Mouse (Mus musculus) stomach, postnatal 0 days (tissue): Measurements from ENCODE around the gene Far1. TPM values are rescaled to one million over a fixed set of nuclear protein-coding genes. Genes with fewer than 3 reads are reported as not detected.
A peak's percentile ranks its signal among the peaks of the same experiment; 100 is the strongest.

Source experiments
- ATAC-seq: fragments of 200-750 bp; cut with Nextera tagmentation; 2 replicates; pipeline ENCODE4 v1.8.0; 2017; ENCODE audit not compliant: low FRiP score, low TSS enrichment
- DNase-seq: peaks from one replicate; pipeline ENCODE4 v3.0.0-alpha.2; 2016; ENCODE audit warnings: low spot score
- H3K27ac ChIP-seq: fragments of 300-500 bp; sonication (generic); replicated peaks from 2 replicates; pipeline ENCODE4 v1.5.1; 2014; ENCODE audit warnings: mild to moderate bottlenecking, control low read depth
- H3K27me3 ChIP-seq: fragments of 300-500 bp; sonication (generic); 2 replicates; pipeline ENCODE4 v1.6.1; 2014; ENCODE audit warnings: low read length; ENCODE audit not compliant: control insufficient read depth, insufficient read depth
- H3K36me3 ChIP-seq: fragments of 300-500 bp; sonication (generic); 2 replicates; pipeline ENCODE4 v1.6.1; 2014; ENCODE audit warnings: low read length, mixed read lengths; ENCODE audit not compliant: control insufficient read depth, insufficient read depth
- H3K4me1 ChIP-seq: fragments of 300-500 bp; sonication (generic); replicated peaks from 2 replicates; pipeline ENCODE4 v1.6.1; 2014; ENCODE audit warnings: antibody characterized with exemption; ENCODE audit not compliant: control insufficient read depth, insufficient read depth
- H3K4me2 ChIP-seq: fragments of 300-500 bp; sonication (generic); replicated peaks from 2 replicates; pipeline ENCODE4 v1.6.1; 2014; ENCODE audit warnings: low read depth, mild to moderate bottlenecking, control low read depth, moderate library complexity
- H3K4me3 ChIP-seq: fragments of 300-500 bp; sonication (generic); 2 replicates; pipeline ENCODE4 v1.5.1; 2014; ENCODE audit warnings: low read depth, low read length, control low read depth
- H3K9ac ChIP-seq: fragments of 300-500 bp; sonication (generic); 2 replicates; pipeline ENCODE4 v1.6.1; 2014; ENCODE audit warnings: mild to moderate bottlenecking, low read length, control low read depth, mixed read lengths
- H3K9me3 ChIP-seq: fragments of 300-500 bp; sonication (generic); 2 replicates; pipeline ENCODE4 v1.6.1; 2016; ENCODE audit warnings: low read length; ENCODE audit not compliant: control insufficient read depth
- CTCF ChIP-seq: IDR thresholded peaks from 2 replicates; pipeline ENCODE4 v1.5.1; 2016; ENCODE audit warnings: antibody characterized with exemption, low read depth, mild to moderate bottlenecking, moderate library complexity
- EP300 ChIP-seq: optimal IDR thresholded peaks from 2 replicates; pipeline ENCODE3; 2016; ENCODE audit warnings: antibody characterized with exemption
- WGBS: fragments of 180-500 bp; shearing (Covaris S2); extraction: QIAGEN DNeasy Blood & Tissue Kit; methylation state at CpG from one replicate; pipeline ENCODE4 v1.1.7; 2014; 5-methylcytosine and 5-hydroxymethylcytosine counted together
- polyA plus RNA-seq: library from polyadenylated mRNA; unstranded; fragments of >200 nt; fragmentation: Nextera tagmentation; extraction: Ambion mirVana; gene quantifications from 2 replicates; pipeline ENCODE4 v1.2.1, GENCODE M21; 2015

The Far1 gene
- polyA plus RNA-seq: 76.8 and 77.9 TPM in 2 replicates

GRCm38 (mm10) chr7:113513286-113513962, at the start of gene Far1:
Gene Far1, plus strand, starts transcription at chr7:113513834.
- peak within 1 kb of the TSS; percentile 86 for H3K9ac ChIP-seq
- H3K4me2 ChIP-seq: peak within 1 kb of the TSS; percentile 92
- ATAC-seq: peak; percentile 99
- peak within 1 kb of the TSS; percentile 95 for H3K27ac ChIP-seq
- WGBS: under 1% methylated on average over 68 of the region's 71 CpGs
- H3K9me3 ChIP-seq: no peaks in the 10 kb centered on the region
- DNase-seq: peak; percentile 98
- H3K4me3 ChIP-seq: peak within 1 kb of the TSS; percentile 90
- no peaks in the 10 kb centered on the region for H3K36me3 ChIP-seq
- no peaks in the 10 kb centered on the region for H3K4me1 ChIP-seq
- no peaks in the 10 kb centered on the region for H3K27me3 ChIP-seq
- TF ChIP-seq EP300 (peak; percentile 23), CTCF (peak; percentile 65)

- Histone ChIP-seq H3K36me3 (no peaks in the 10 kb centered on the region), H3K27ac (no peak overlapping the region), H3K4me3 (no peak overlapping the region), H3K4me2 (no peak overlapping the region), H3K9me3 (no peaks in the 10 kb centered on the region), H3K27me3 (no peaks in the 10 kb centered on the region), H3K9ac (no peak overlapping the region), H3K4me1 (no peaks in the 10 kb centered on the region)
- WGBS: 81% methylated on average over 3 of the region's 3 CpGs
- TF ChIP-seq CTCF (no peak), EP300 (no peak)
- ATAC-seq (no peak), DNase-seq (no peak)
Measured at GRCm38 (mm10) chr7:113468345-113468744, 45.3 kb upstream of the Far1 start.

GRCm38 (mm10) chr7:113470671-113471070, 43.0 kb upstream of the Far1 start:
- no peak for TF ChIP-seq EP300
- no peak for TF ChIP-seq CTCF
- Histone ChIP-seq H3K36me3 (no peaks in the 10 kb centered on the region), H3K4me1 (no peaks in the 10 kb centered on the region), H3K4me2 (no peak overlapping the region), H3K4me3 (no peak overlapping the region), H3K27me3 (no peaks in the 10 kb centered on the region), H3K9me3 (no peaks in the 10 kb centered on the region), H3K27ac (no peak overlapping the region), H3K9ac (no peak overlapping the region)
- DNase-seq (no peak), ATAC-seq (no peak)
- WGBS: 83% methylated on average over 2 of the region's 2 CpGs

GRCm38 (mm10) chr7:113471653-113472052, 42.0 kb upstream of the Far1 start:
- Histone ChIP-seq H3K9me3 (no peaks in the 10 kb centered on the region), H3K27me3 (no peaks in the 10 kb centered on the region), H3K36me3 (no peaks in the 10 kb centered on the region), H3K4me1 (no peaks in the 10 kb centered on the region), H3K4me3 (no peak overlapping the region), H3K9ac (no peak overlapping the region), H3K4me2 (no peak overlapping the region), H3K27ac (no peak overlapping the region)
- DNase-seq (no peak), ATAC-seq (no peak)
- WGBS: 65% methylated on average over 1 of the region's 1 CpGs
- TF ChIP-seq CTCF (peak; percentile 33), EP300 (no peak)

GRCm38 (mm10) chr7:113495792-113496191, 17.8 kb upstream of the Far1 start:
- no peak for ATAC-seq
- Histone ChIP-seq H3K4me2 (no peak overlapping the region), H3K4me1 (no peaks in the 10 kb centered on the region), H3K36me3 (no peaks in the 10 kb centered on the region), H3K9ac (no peak overlapping the region), H3K9me3 (no peaks in the 10 kb centered on the region), H3K4me3 (no peak overlapping the region), H3K27ac (no peak overlapping the region), H3K27me3 (no peaks in the 10 kb centered on the region)
- WGBS: 53% methylated on average over 2 of the region's 2 CpGs
- DNase-seq: no peak
- TF ChIP-seq CTCF: no peak
- TF ChIP-seq EP300: no peak

- Histone ChIP-seq H3K9me3 (no peaks in the 10 kb centered on the region), H3K9ac (no peak overlapping the region), H3K27ac (no peak overlapping the region), H3K4me1 (no peaks in the 10 kb centered on the region), H3K4me3 (no peak overlapping the region), H3K36me3 (no peaks in the 10 kb centered on the region), H3K27me3 (no peaks in the 10 kb centered on the region), H3K4me2 (no peak overlapping the region)
- ATAC-seq (peak; percentile 69), DNase-seq (no peak)
- 58% methylated on average over 3 of the region's 3 CpGs for WGBS
- TF ChIP-seq EP300 (no peak), CTCF (no peak)
Measured at GRCm38 (mm10) chr7:113498413-113498812, 15.2 kb upstream of the Far1 start.
